Mouse (Mus musculus): ENCODE data around the gene Rapgef4.

The Rapgef4 gene

GRCm38 (mm10) chr2:72145281-72145875 lies 164.3 kb downstream of the Rapgef4 start:
- in situ Hi-C loops (cut with MseI, MboI): loop anchor here (5.0 kb wide), 3 partner anchors 48 to 108 kb away; no protein-coding TSS in a partner anchor

GRCm38 (mm10) chr2:72146061-72146460 lies 165.0 kb downstream of the Rapgef4 start:
- in situ Hi-C loops (cut with MseI, MboI): loop anchor here (5.0 kb wide), 3 partner anchors 49 to 109 kb away; no protein-coding TSS in a partner anchor

GRCm38 (mm10) chr2:72147246-72147645 lies 166.2 kb downstream of the Rapgef4 start:
- in situ Hi-C loops (cut with MseI, MboI): loop anchor here (5.0 kb wide), 3 partner anchors 50 to 110 kb away; no protein-coding TSS in a partner anchor

DNA sequence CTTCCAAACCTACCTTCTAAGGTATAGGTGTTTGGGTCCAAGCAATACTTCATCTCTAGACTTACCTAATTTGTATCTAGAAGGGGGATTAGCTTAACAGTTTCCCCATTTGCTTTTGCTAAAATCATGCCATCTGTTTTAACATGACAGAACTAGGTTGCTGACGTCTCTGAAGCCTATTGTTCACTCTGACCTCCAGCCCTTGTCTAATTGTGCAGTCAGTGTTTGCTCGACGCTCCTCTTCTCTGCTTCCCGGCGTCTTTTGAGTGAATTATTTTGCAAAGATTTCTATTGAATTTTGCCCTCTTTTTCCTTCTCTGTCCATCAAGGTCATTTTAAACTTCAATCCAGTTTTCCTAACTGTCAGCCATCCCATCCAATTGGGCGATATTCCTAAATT lies 166.7 kb downstream of the Rapgef4 start:
- in situ Hi-C loops (cut with MseI, MboI): loop anchor here (5.0 kb wide), 3 partner anchors 50 to 110 kb away; no protein-coding TSS in a partner anchor

GRCm38 (mm10) chr2:72148647-72149046 lies 167.6 kb downstream of the Rapgef4 start:
- in situ Hi-C loops (cut with MseI, MboI): loop anchor here (5.0 kb wide), 3 partner anchors 51 to 111 kb away; no protein-coding TSS in a partner anchor

GRCm38 (mm10) chr2:72149059-72149458 lies 168.0 kb downstream of the Rapgef4 start:
- in situ Hi-C loops (cut with MseI, MboI): loop anchor here (5.0 kb wide), 3 partner anchors 52 to 112 kb away; no protein-coding TSS in a partner anchor

DNA sequence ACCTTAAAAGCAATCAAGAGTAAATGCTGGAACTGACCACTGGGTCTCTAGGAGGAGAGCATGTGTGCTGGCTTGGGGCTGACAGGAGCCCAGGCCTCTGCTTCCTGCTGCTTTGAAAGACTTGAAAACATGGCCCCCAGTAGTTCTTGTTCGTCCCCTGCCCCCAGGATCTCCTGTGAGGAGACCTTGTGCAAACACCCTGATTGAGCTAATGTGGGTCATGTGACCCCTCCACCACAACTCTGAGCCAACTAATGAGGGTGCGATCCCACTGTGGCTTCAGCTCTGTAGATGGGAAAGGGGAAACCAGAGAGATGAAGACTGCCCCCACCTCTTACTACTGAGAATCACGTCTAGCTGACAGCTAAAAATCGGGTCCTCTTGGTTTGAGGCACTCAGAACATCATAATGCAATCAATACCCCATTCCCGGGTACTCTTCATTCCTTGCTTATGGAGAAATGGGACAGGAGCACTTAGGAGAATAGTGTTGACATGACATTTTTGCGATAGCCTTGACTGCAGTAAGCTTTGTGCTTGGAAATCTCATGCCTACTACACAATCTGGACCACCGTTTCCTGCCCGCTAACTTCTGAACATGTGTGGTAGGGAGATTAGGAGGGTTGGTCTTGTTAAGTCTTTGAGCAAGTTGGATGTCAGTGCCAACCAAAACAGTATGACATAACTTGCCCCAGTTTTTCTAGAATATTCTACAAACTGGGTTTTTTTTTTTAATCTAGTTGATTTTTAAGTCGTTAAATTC lies 170.9 kb downstream of the Rapgef4 start:
- in situ Hi-C loops (cut with MseI, MboI): loop anchor here in 1 of 2 experiments (10.0 kb wide), 1 partner anchor 107 kb away; no protein-coding TSS in a partner anchor

DNA sequence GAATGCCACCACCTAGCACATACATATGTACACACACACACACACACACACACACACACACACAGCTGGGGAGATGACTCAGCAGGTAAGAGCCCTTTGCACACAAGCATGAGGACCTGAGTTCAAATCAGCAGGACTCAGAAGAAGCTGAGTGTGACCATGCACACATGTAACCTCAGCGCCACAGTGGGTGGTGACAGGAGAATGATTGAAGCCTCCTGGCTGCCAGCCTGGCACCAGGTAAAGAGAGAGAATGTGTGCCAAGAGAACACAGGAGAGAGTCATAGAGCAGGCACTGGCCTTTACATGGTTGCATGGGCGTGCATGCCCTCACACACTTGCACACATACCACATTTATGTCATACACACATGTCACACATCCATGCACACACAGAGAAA lies 171.7 kb downstream of the Rapgef4 start:
- in situ Hi-C loops (cut with MseI, MboI): loop anchor here in 1 of 2 experiments (10.0 kb wide), 1 partner anchor 108 kb away; no protein-coding TSS in a partner anchor

DNA sequence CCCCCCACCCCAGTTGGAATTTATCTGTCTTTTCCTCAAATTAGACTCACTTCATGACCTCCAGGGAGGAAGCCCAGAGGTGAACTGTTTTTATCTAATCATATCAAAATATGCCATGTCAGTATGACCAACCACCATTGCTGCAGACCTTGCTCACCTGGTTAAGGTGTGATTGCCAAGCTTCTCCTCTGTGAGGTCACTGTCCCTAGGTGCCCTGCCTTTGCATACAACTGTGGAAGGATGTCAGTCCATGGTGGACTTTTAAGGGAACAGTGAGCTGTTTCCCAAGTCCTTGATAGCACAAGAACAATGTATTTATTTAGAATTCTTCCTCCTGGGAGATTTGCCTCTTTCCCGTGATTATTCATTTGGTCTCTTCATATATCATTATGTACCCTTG lies 172.8 kb downstream of the Rapgef4 start:
- in situ Hi-C loops (cut with MseI, MboI): loop anchor here in 1 of 2 experiments (10.0 kb wide), 1 partner anchor 109 kb away; no protein-coding TSS in a partner anchor

GRCm38 (mm10) chr2:72155102-72155773 lies 174.2 kb downstream of the Rapgef4 start:
- in situ Hi-C loops (cut with MseI, MboI): loop anchor here in 1 of 2 experiments (10.0 kb wide), 1 partner anchor 110 kb away; no protein-coding TSS in a partner anchor

GRCm38 (mm10) chr2:72156484-72156883 lies 175.4 kb downstream of the Rapgef4 start:
- in situ Hi-C loops (cut with MseI, MboI): loop anchor here in 1 of 2 experiments (10.0 kb wide), 1 partner anchor 112 kb away; no protein-coding TSS in a partner anchor

DNA sequence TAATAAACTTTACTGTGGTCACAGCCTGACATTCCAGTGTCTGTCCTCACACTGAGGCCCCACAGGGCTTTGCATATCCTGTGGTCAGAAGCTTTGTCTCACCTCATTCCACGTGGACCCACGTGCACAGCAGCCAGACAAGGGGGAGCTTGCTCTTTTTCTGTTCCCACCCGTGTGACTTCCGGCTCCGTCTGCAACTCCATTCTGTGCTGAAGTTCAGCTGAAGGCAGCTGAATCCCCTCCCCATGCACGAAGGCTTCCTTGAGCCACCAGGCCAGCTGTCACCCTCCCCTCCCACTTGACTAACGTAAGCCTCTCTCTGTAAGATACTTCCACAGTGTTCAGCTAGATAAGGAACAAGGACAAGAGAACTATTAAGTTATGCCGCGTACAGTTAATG lies 176.5 kb downstream of the Rapgef4 start:
- in situ Hi-C loops (cut with MseI, MboI): loop anchor here in 1 of 2 experiments (10.0 kb wide), 1 partner anchor 113 kb away; no protein-coding TSS in a partner anchor

- in situ Hi-C loops (cut with MseI, MboI): loop anchor here in 1 of 2 experiments (10.0 kb wide), 1 partner anchor 113 kb away; no protein-coding TSS in a partner anchor
Measured at GRCm38 (mm10) chr2:72158045-72158444, 177.0 kb downstream of the Rapgef4 start.

GRCm38 (mm10) chr2:72158691-72159225 lies 177.7 kb downstream of the Rapgef4 start:
- in situ Hi-C loops (cut with MseI, MboI): loop anchor here in 1 of 2 experiments (10.0 kb wide), 1 partner anchor 114 kb away; no protein-coding TSS in a partner anchor

DNA sequence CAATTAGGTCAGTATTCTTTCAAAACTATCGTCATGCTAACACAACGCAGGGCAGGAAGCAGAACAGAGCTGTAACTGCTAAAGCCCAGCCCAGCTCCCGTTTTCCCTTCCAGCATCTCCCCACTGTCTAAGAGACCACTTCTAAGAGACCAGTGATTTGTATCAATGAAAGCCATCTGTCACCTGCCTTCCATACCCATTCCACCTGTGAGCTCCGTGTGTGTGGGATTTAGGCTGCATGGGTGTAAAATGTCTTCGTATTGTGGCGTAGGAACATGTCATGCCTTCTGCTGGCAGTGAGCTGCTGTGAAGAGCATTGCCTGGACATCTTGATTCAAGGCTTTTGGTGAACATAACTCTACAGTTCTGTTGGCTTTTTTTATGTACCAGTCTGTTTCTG lies 178.2 kb downstream of the Rapgef4 start:
- in situ Hi-C loops (cut with MseI, MboI): loop anchor here in 1 of 2 experiments (10.0 kb wide), 1 partner anchor 114 kb away; no protein-coding TSS in a partner anchor

- in situ Hi-C loops (cut with MseI, MboI): no loop called here
Measured at GRCm38 (mm10) chr2:72165136-72165854, 184.3 kb downstream of the Rapgef4 start.

GRCm38 (mm10) chr2:72169451-72170100 lies 188.5 kb downstream of the Rapgef4 start:
- in situ Hi-C loops (cut with MseI, MboI): no loop called here

DNA sequence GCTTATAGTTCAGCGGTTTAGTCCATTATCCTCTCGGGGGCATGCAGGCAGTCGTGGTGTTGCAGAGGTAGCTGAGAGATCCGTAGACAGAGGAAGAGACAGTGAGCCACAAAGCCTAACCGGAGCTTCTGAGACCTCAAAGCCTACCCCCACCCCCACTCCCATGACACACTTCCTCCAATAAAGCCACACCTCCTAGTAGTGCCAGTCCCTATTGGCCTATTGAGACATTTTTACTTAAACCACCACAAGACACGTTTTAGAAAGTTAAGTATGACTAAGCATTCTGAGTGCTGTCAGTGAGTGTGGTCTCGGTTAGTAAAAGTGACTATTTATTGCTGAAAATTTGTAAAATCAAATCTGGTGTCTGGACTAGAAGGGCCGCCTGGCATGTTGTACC lies 189.5 kb downstream of the Rapgef4 start:
- in situ Hi-C loops (cut with MseI, MboI): no loop called here

- in situ Hi-C loops (cut with MseI, MboI): no loop called here
Measured at GRCm38 (mm10) chr2:72171204-72171603, 190.2 kb downstream of the Rapgef4 start.

GRCm38 (mm10) chr2:72173010-72173409 lies 192.0 kb downstream of the Rapgef4 start:
- in situ Hi-C loops (cut with MseI, MboI): no loop called here

Measured in mouse trophoblast stem cell (cell line).